Mouse (Mus musculus): Measurements from ENCODE around the gene Iqschfp.
"Not testable (repeated sequence)": the region's sequence is repeated elsewhere in the genome, so short reads cannot be mapped to it uniquely, and the experiment has no call there.

The Iqschfp gene

GRCm38 (mm10) chr3:68071395-68072386 is 179.7 kb downstream of the Iqschfp start:
- DNase-seq (ENCODE audit: low spot score in 2 of 2) = no peak

GRCm38 (mm10) chr3:68077406-68077805 is 185.4 kb downstream of the Iqschfp start:
- DNase-seq (ENCODE audit: low spot score in 2 of 2) = no peak

GRCm38 (mm10) chr3:68085024-68085423 is 193.0 kb downstream of the Iqschfp start:
- no peak for DNase-seq (ENCODE audit: low spot score in 2 of 2)

- DNase-seq (ENCODE audit: low spot score in 2 of 2) = no peak
These were observed 200.1 kb downstream of the Iqschfp start for GRCm38 (mm10) chr3:68092108-68092507.

GRCm38 (mm10) chr3:68096724-68097431 is 204.8 kb downstream of the Iqschfp start:
- no peak for DNase-seq (ENCODE audit: low spot score in 2 of 2)

- DNase-seq (ENCODE audit: low spot score in 2 of 2) = not testable (repeated sequence)
These were observed 207.5 kb downstream of the Iqschfp start for GRCm38 (mm10) chr3:68099561-68099960.

GRCm38 (mm10) chr3:68101343-68101742 is 209.3 kb downstream of the Iqschfp start:
- no peak for DNase-seq (ENCODE audit: low spot score in 2 of 2)

- no peak for DNase-seq (ENCODE audit: low spot score in 2 of 2)
These were observed 213.2 kb downstream of the Iqschfp start for GRCm38 (mm10) chr3:68105081-68105685.

- no peak for DNase-seq (ENCODE audit: low spot score in 2 of 2)
These were observed 229.3 kb downstream of the Iqschfp start for GRCm38 (mm10) chr3:68121338-68121737.

GRCm38 (mm10) chr3:68126284-68126856 is 234.3 kb downstream of the Iqschfp start:
- no peak for DNase-seq (ENCODE audit: low spot score in 2 of 2)

- no peak for DNase-seq (ENCODE audit: low spot score in 2 of 2)
These were observed 238.4 kb downstream of the Iqschfp start for GRCm38 (mm10) chr3:68130386-68130785.

GRCm38 (mm10) chr3:68138833-68139627 is 247.0 kb downstream of the Iqschfp start:
- DNase-seq (ENCODE audit: low spot score in 2 of 2) = no peak

GRCm38 (mm10) chr3:68150688-68151087 is 258.7 kb downstream of the Iqschfp start:
- no peak for DNase-seq (ENCODE audit: low spot score in 2 of 2)

- no peak for DNase-seq (ENCODE audit: low spot score in 2 of 2)
These were observed 268.1 kb downstream of the Iqschfp start for GRCm38 (mm10) chr3:68160175-68160574.

GRCm38 (mm10) chr3:68160760-68161159 is 268.7 kb downstream of the Iqschfp start:
- no peak for DNase-seq (ENCODE audit: low spot score in 2 of 2)

GRCm38 (mm10) chr3:68178248-68178647 is 286.2 kb downstream of the Iqschfp start:
- DNase-seq (ENCODE audit: low spot score in 2 of 2) = no peak

GRCm38 (mm10) chr3:68187471-68187870 is 295.4 kb downstream of the Iqschfp start:
- DNase-seq (ENCODE audit: low spot score in 2 of 2) = no peak

- DNase-seq (ENCODE audit: low spot score in 2 of 2) = no peak
These were observed 297.1 kb downstream of the Iqschfp start for GRCm38 (mm10) chr3:68189100-68189499.

GRCm38 (mm10) chr3:68196933-68197332 is 304.9 kb downstream of the Iqschfp start:
- DNase-seq (ENCODE audit: low spot score in 2 of 2) = no peak

- no peak for DNase-seq (ENCODE audit: low spot score in 2 of 2)
These were observed 309.2 kb downstream of the Iqschfp start for GRCm38 (mm10) chr3:68201214-68201613.

All from spleen, postnatal 10 days (tissue).